Mouse (Mus musculus): ENCODE results near the gene Rad23b.

DNA sequence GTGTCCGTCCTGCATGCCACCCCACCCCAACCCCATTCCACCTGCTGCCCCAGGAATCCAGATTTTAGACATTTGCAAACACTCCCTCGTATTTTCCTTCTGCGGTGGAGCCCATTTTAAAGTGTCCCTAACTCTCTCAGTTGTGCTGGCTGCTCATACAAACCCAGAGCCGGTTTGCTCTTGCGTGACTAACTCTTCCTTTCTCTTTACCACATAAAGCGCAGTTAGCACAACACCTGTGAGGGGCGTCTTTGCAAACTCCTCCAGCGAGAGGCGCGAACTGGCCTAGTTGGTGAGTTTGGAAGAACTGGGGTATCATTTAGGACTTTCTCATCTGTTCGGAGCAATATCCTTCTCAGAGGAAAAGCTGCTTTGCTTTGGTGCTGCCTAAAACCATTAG lies 21.4 kb upstream of the Rad23b start:
- TF ChIP-seq CTCF (IDR thresholded peaks at IDR 0.05; ENCODE audit: low read depth, low read length) (no peak), EP300 (IDR thresholded peaks at IDR 0.05; ENCODE audit: insufficient read depth, low read depth, low read length) (no peak), POLR2A (IDR thresholded peaks at IDR 0.05; ENCODE audit: insufficient read depth, low read length) (no peak)
